Mouse (Mus musculus): Measurements from ENCODE around the gene Gpc4. TPM values are rescaled to one million over a fixed set of nuclear protein-coding genes. Genes with fewer than 3 reads are reported as not detected.

Gpc4 gene
- polyA plus RNA-seq, 1 experiment from 2014 or later = 44.4 TPM

GRCm38 (mm10) chrX:52087726-52088348, 77.2 kb downstream of the Gpc4 start:
- Histone ChIP-seq H3K4me1 (ENCODE audit: control insufficient read depth, insufficient read depth, low read length) (no peaks in the 10 kb centered on the region), H3K4me2 (ENCODE audit: low read depth, low read length) (no peak overlapping the region), H3K9ac (ENCODE audit: low read length) (no peak overlapping the region), H3K27ac (ENCODE audit: low read length) (no peak overlapping the region), H3K27me3 (ENCODE audit: control insufficient read depth, insufficient read depth, low read length) (no peaks in the 10 kb centered on the region; the same call in none of the 2 replicates), H3K36me3 (ENCODE audit: control insufficient read depth, insufficient read depth, low read length) (no peaks in the 10 kb centered on the region), H3K4me3 (replicated peaks; ENCODE audit: low read length) (no peak overlapping the region), H3K9me3 (replicated peaks; ENCODE audit: control insufficient read depth, low read length) (no peaks in the 10 kb centered on the region)
- 44% methylated on average over 7 of the region's 7 CpGs for WGBS
- no peak for ATAC-seq (ENCODE audit: insufficient read depth, low FRiP score)

GRCm38 (mm10) chrX:52086885-52087573, 78.0 kb downstream of the Gpc4 start:
- Histone ChIP-seq H3K9ac (ENCODE audit: low read length) (no peak overlapping the region), H3K4me3 (replicated peaks; ENCODE audit: low read length) (no peak overlapping the region), H3K27me3 (ENCODE audit: control insufficient read depth, insufficient read depth, low read length) (no peaks in the 10 kb centered on the region; the same call in none of the 2 replicates), H3K4me1 (ENCODE audit: control insufficient read depth, insufficient read depth, low read length) (no peaks in the 10 kb centered on the region), H3K27ac (ENCODE audit: low read length) (no peak overlapping the region), H3K36me3 (ENCODE audit: control insufficient read depth, insufficient read depth, low read length) (no peaks in the 10 kb centered on the region), H3K9me3 (replicated peaks; ENCODE audit: control insufficient read depth, low read length) (no peaks in the 10 kb centered on the region), H3K4me2 (ENCODE audit: low read depth, low read length) (no peak overlapping the region)
- WGBS = 78% methylated on average over 8 of the region's 8 CpGs
- no peak for ATAC-seq (ENCODE audit: insufficient read depth, low FRiP score)

- Histone ChIP-seq H3K36me3 (ENCODE audit: control insufficient read depth, insufficient read depth, low read length) (no peaks in the 10 kb centered on the region), H3K4me3 (replicated peaks; ENCODE audit: low read length) (no peak overlapping the region), H3K4me1 (ENCODE audit: control insufficient read depth, insufficient read depth, low read length) (no peaks in the 10 kb centered on the region), H3K9ac (ENCODE audit: low read length) (no peak overlapping the region), H3K27ac (ENCODE audit: low read length) (no peak overlapping the region), H3K4me2 (ENCODE audit: low read depth, low read length) (no peak overlapping the region), H3K27me3 (ENCODE audit: control insufficient read depth, insufficient read depth, low read length) (no peaks in the 10 kb centered on the region), H3K9me3 (replicated peaks; ENCODE audit: control insufficient read depth, low read length) (no peaks in the 10 kb centered on the region)
- no peak for ATAC-seq (ENCODE audit: insufficient read depth, low FRiP score)
- 78% methylated on average over 3 of the region's 3 CpGs for WGBS
Measured at GRCm38 (mm10) chrX:52083557-52083956, 81.5 kb downstream of the Gpc4 start.

- WGBS = 56% methylated on average over 2 of the region's 2 CpGs
- no peak overlapping the region for H3K4me3 ChIP-seq (replicated peaks; ENCODE audit: low read length)
- H3K4me1 ChIP-seq (ENCODE audit: control insufficient read depth, insufficient read depth, low read length) = no peaks in the 10 kb centered on the region
- H3K9ac ChIP-seq (ENCODE audit: low read length) = no peak overlapping the region
- H3K27ac ChIP-seq (ENCODE audit: low read length) = no peak overlapping the region
- H3K4me2 ChIP-seq (ENCODE audit: low read depth, low read length) = no peak overlapping the region
- H3K27me3 ChIP-seq (ENCODE audit: control insufficient read depth, insufficient read depth, low read length) = no peaks in the 10 kb centered on the region
- ATAC-seq (ENCODE audit: insufficient read depth, low FRiP score) = no peak
- H3K9me3 ChIP-seq (replicated peaks; ENCODE audit: control insufficient read depth, low read length) = no peaks in the 10 kb centered on the region
- no peaks in the 10 kb centered on the region for H3K36me3 ChIP-seq (ENCODE audit: control insufficient read depth, insufficient read depth, low read length)
Measured at GRCm38 (mm10) chrX:52072410-52072809, 92.6 kb downstream of the Gpc4 start.

GRCm38 (mm10) chrX:52053416-52053815, 111.6 kb downstream of the Gpc4 start:
- Histone ChIP-seq H3K4me2 (ENCODE audit: low read depth, low read length) (no peak overlapping the region), H3K9ac (ENCODE audit: low read length) (no peak overlapping the region), H3K27ac (ENCODE audit: low read length) (no peak overlapping the region), H3K4me1 (ENCODE audit: control insufficient read depth, insufficient read depth, low read length) (no peaks in the 10 kb centered on the region), H3K4me3 (replicated peaks; ENCODE audit: low read length) (no peak overlapping the region), H3K36me3 (ENCODE audit: control insufficient read depth, insufficient read depth, low read length) (no peaks in the 10 kb centered on the region), H3K9me3 (replicated peaks; ENCODE audit: control insufficient read depth, low read length) (no peaks in the 10 kb centered on the region), H3K27me3 (ENCODE audit: control insufficient read depth, insufficient read depth, low read length) (no peaks in the 10 kb centered on the region)
- ATAC-seq (ENCODE audit: insufficient read depth, low FRiP score) = no peak
- 70% methylated on average over 13 of the region's 13 CpGs for WGBS

GRCm38 (mm10) chrX:52052011-52052410, 113.0 kb downstream of the Gpc4 start:
- 43% methylated on average over 5 of the region's 5 CpGs for WGBS

GRCm38 (mm10) chrX:52050941-52051340, 114.1 kb downstream of the Gpc4 start:
- H3K27me3 ChIP-seq (ENCODE audit: control insufficient read depth, insufficient read depth, low read length) = no peaks in the 10 kb centered on the region
- WGBS = 48% methylated on average over 4 of the region's 4 CpGs
- H3K4me2 ChIP-seq (ENCODE audit: low read depth, low read length) = no peak overlapping the region
- H3K9me3 ChIP-seq (replicated peaks; ENCODE audit: control insufficient read depth, low read length) = no peaks in the 10 kb centered on the region
- H3K9ac ChIP-seq (ENCODE audit: low read length) = no peak overlapping the region
- no peak overlapping the region for H3K4me3 ChIP-seq (replicated peaks; ENCODE audit: low read length)
- no peaks in the 10 kb centered on the region for H3K36me3 ChIP-seq (ENCODE audit: control insufficient read depth, insufficient read depth, low read length)
- ATAC-seq (ENCODE audit: insufficient read depth, low FRiP score) = no peak
- H3K27ac ChIP-seq (ENCODE audit: low read length) = no peak overlapping the region
- no peaks in the 10 kb centered on the region for H3K4me1 ChIP-seq (ENCODE audit: control insufficient read depth, insufficient read depth, low read length)

More at GRCm38 (mm10) chrX:52052011-52052410, 113.0 kb downstream of the Gpc4 start:
- no peak overlapping the region for H3K9ac ChIP-seq (ENCODE audit: low read length)
- no peaks in the 10 kb centered on the region for H3K27me3 ChIP-seq (ENCODE audit: control insufficient read depth, insufficient read depth, low read length)
- no peaks in the 10 kb centered on the region for H3K4me1 ChIP-seq (ENCODE audit: control insufficient read depth, insufficient read depth, low read length)
- no peak overlapping the region for H3K4me2 ChIP-seq (ENCODE audit: low read depth, low read length)
- H3K27ac ChIP-seq (ENCODE audit: low read length) = no peak overlapping the region
- H3K4me3 ChIP-seq (replicated peaks; ENCODE audit: low read length) = no peak overlapping the region
- H3K36me3 ChIP-seq (ENCODE audit: control insufficient read depth, insufficient read depth, low read length) = no peaks in the 10 kb centered on the region
- no peak for ATAC-seq (ENCODE audit: insufficient read depth, low FRiP score)
- H3K9me3 ChIP-seq (replicated peaks; ENCODE audit: control insufficient read depth, low read length) = no peaks in the 10 kb centered on the region

- 50% methylated on average over 1 of the region's 1 CpGs for WGBS
- Histone ChIP-seq H3K36me3 (ENCODE audit: control insufficient read depth, insufficient read depth, low read length) (no peaks in the 10 kb centered on the region), H3K9ac (ENCODE audit: low read length) (no peak overlapping the region), H3K9me3 (replicated peaks; ENCODE audit: control insufficient read depth, low read length) (no peaks in the 10 kb centered on the region), H3K4me3 (replicated peaks; ENCODE audit: low read length) (no peak overlapping the region), H3K27ac (ENCODE audit: low read length) (no peak overlapping the region), H3K27me3 (ENCODE audit: control insufficient read depth, insufficient read depth, low read length) (peaks cover 4% of the 10 kb centered on the region; the same call in 1 of the 2 replicates), H3K4me2 (ENCODE audit: low read depth, low read length) (no peak overlapping the region), H3K4me1 (ENCODE audit: control insufficient read depth, insufficient read depth, low read length) (no peaks in the 10 kb centered on the region)
- no peak for ATAC-seq (ENCODE audit: insufficient read depth, low FRiP score)
Measured at GRCm38 (mm10) chrX:52039875-52040274, 125.2 kb downstream of the Gpc4 start.

- H3K4me2 ChIP-seq (ENCODE audit: low read depth, low read length) = no peak overlapping the region
- H3K9ac ChIP-seq (ENCODE audit: low read length) = no peak overlapping the region
- 76% methylated on average over 7 of the region's 7 CpGs for WGBS
- no peaks in the 10 kb centered on the region for H3K36me3 ChIP-seq (ENCODE audit: control insufficient read depth, insufficient read depth, low read length)
- ATAC-seq (ENCODE audit: insufficient read depth, low FRiP score) = no peak
- no peaks in the 10 kb centered on the region for H3K9me3 ChIP-seq (replicated peaks; ENCODE audit: control insufficient read depth, low read length)
- no peaks in the 10 kb centered on the region for H3K4me1 ChIP-seq (ENCODE audit: control insufficient read depth, insufficient read depth, low read length)
- no peaks in the 10 kb centered on the region for H3K27me3 ChIP-seq (ENCODE audit: control insufficient read depth, insufficient read depth, low read length)
- H3K27ac ChIP-seq (ENCODE audit: low read length) = no peak overlapping the region
- H3K4me3 ChIP-seq (replicated peaks; ENCODE audit: low read length) = no peak overlapping the region
Measured at GRCm38 (mm10) chrX:52030146-52030545, 134.9 kb downstream of the Gpc4 start.

Data from stomach, embryonic 16.5 days (tissue).